Mouse (Mus musculus) forebrain, embryonic 11.5 days (tissue): ENCODE data around the gene Scamp4. TPM values are rescaled to one million over a fixed set of nuclear protein-coding genes. Genes with fewer than 3 reads are reported as not detected.
A peak's percentile ranks its signal among the peaks of the same experiment; 100 is the strongest.

Source experiments
- ATAC-seq: fragments of 200-750 bp; cut with Nextera tagmentation; replicated peaks from 2 replicates; pipeline ENCODE4 v1.8.0; 2017; ENCODE audit warnings: moderate TSS enrichment; ENCODE audit not compliant: low FRiP score
- DNase-seq: peaks from one replicate; pipeline ENCODE4 v3.0.0-alpha.2; 2017; ENCODE audit warnings: low spot score
- H3K27ac ChIP-seq: fragments of 300-500 bp; sonication (generic); 2 replicates; pipeline ENCODE4 v1.5.1; 2014; ENCODE audit warnings: low read depth, low read length
- H3K27me3 ChIP-seq: fragments of 300-500 bp; sonication (generic); 2 replicates; pipeline ENCODE4 v1.6.1; 2014; ENCODE audit warnings: mild to moderate bottlenecking, low read length, mixed read lengths; ENCODE audit not compliant: control insufficient read depth, insufficient read depth
- H3K36me3 ChIP-seq: fragments of 300-500 bp; sonication (generic); 2 replicates; pipeline ENCODE4 v1.6.1; 2014; ENCODE audit warnings: mild to moderate bottlenecking, low read length, moderate library complexity, mixed read lengths; ENCODE audit not compliant: control insufficient read depth, insufficient read depth
- H3K4me1 ChIP-seq: fragments of 300-500 bp; sonication (generic); replicated peaks from 2 replicates; pipeline ENCODE4 v1.6.1; 2014; ENCODE audit warnings: low read length, mixed read lengths; ENCODE audit not compliant: control insufficient read depth, insufficient read depth
- H3K4me2 ChIP-seq: fragments of 300-500 bp; sonication (generic); 2 replicates; pipeline ENCODE4 v1.6.1; 2014; ENCODE audit warnings: low read depth, mild to moderate bottlenecking, low read length, moderate library complexity, mixed read lengths; ENCODE audit not compliant: severe bottlenecking
- H3K4me3 ChIP-seq: fragments of 300-500 bp; sonication (generic); 2 replicates; pipeline ENCODE4 v1.5.1; 2014; ENCODE audit warnings: low read depth, low read length
- H3K9ac ChIP-seq: fragments of 300-500 bp; sonication (generic); 2 replicates; pipeline ENCODE4 v1.6.1; 2014; ENCODE audit warnings: low read length
- H3K9me3 ChIP-seq: fragments of 300-500 bp; sonication (generic); 2 replicates; pipeline ENCODE4 v1.6.1; 2016; ENCODE audit warnings: low read length, mixed read lengths; ENCODE audit not compliant: control insufficient read depth
- WGBS: fragments of 180-500 bp; shearing (Covaris S2); extraction: QIAGEN DNeasy Blood & Tissue Kit; methylation state at CpG from one replicate; pipeline ENCODE4 v1.1.7; 2014; 5-methylcytosine and 5-hydroxymethylcytosine counted together
- polyA plus RNA-seq: library from polyadenylated mRNA; unstranded; fragments of >200 nt; fragmentation: Nextera tagmentation; extraction: Ambion mirVana; gene quantifications from 2 replicates; pipeline ENCODE4 v1.2.1, GENCODE M21; 2014

Gene Scamp4
- polyA plus RNA-seq, 1 experiment from 2014 or later: 67.7 TPM

GRCm38 (mm10) chr10:80658194-80658840 lies 55.6 kb downstream of the Scamp4 start:
- Histone ChIP-seq H3K27me3 (no peaks in the 10 kb centered on the region), H3K9ac (no peak overlapping the region), H3K9me3 (no peaks in the 10 kb centered on the region), H3K4me3 (no peak overlapping the region), H3K36me3 (no peaks in the 10 kb centered on the region), H3K4me1 (peaks cover 11% of the 10 kb centered on the region), H3K27ac (no peak overlapping the region), H3K4me2 (no peak overlapping the region)
- no peak for ATAC-seq
- WGBS: 90% methylated on average over 14 of the region's 14 CpGs
- DNase-seq: no peak

DNA sequence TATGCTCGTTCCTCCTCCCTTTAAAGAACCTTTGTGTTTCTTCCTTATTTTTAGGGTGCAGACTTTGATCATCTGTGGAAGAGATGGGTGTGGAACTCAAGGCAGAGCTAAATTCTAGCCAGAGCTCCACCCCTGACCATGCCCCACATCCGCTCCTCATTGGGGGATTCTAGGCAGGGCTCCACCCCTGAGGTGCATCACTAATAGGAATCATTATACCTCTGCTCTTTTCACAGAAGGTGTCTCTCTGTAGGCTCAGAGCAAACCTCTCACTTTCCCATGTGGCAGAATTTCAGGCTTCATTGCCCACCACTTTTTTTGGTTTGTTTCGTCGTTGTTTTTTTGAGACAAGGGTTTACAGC lies 56.1 kb downstream of the Scamp4 start:
- WGBS: 78% methylated on average over 4 of the region's 4 CpGs
- no peak overlapping the region for H3K4me2 ChIP-seq
- H3K4me3 ChIP-seq: no peak overlapping the region
- H3K4me1 ChIP-seq: peaks cover 11% of the 10 kb centered on the region
- no peaks in the 10 kb centered on the region for H3K9me3 ChIP-seq
- no peak for DNase-seq
- ATAC-seq: no peak
- H3K36me3 ChIP-seq: no peaks in the 10 kb centered on the region
- no peak overlapping the region for H3K9ac ChIP-seq
- peak overlapping the region; percentile 18; the same call in 1 of the 2 replicates for H3K27ac ChIP-seq
- no peaks in the 10 kb centered on the region for H3K27me3 ChIP-seq

- Histone ChIP-seq H3K4me3 (no peak overlapping the region), H3K27me3 (no peaks in the 10 kb centered on the region), H3K9ac (no peak overlapping the region), H3K27ac (peak overlapping the region; percentile 18; the same call in 1 of the 2 replicates), H3K36me3 (no peaks in the 10 kb centered on the region), H3K4me2 (peak overlapping the region; percentile 6; the same call in 1 of the 2 replicates), H3K9me3 (no peaks in the 10 kb centered on the region), H3K4me1 (peaks cover 10% of the 10 kb centered on the region)
- ATAC-seq: no peak
- peak; percentile 82 for DNase-seq
- 16% methylated on average over 10 of the region's 10 CpGs for WGBS
Observed at GRCm38 (mm10) chr10:80659213-80659612, 56.5 kb downstream of the Scamp4 start.

GRCm38 (mm10) chr10:80661149-80661548 lies 58.5 kb downstream of the Scamp4 start:
- no peak overlapping the region for H3K4me2 ChIP-seq
- H3K36me3 ChIP-seq: peaks cover under 1% of the 10 kb centered on the region
- H3K4me1 ChIP-seq: peaks cover 2% of the 10 kb centered on the region; the same call in 1 of the 2 replicates
- WGBS: 40% methylated on average over 5 of the region's 5 CpGs
- H3K9ac ChIP-seq: no peak overlapping the region
- DNase-seq (peak; percentile 76), ATAC-seq (no peak)
- no peaks in the 10 kb centered on the region for H3K27me3 ChIP-seq
- no peak overlapping the region for H3K27ac ChIP-seq
- no peak overlapping the region for H3K4me3 ChIP-seq
- no peaks in the 10 kb centered on the region for H3K9me3 ChIP-seq

GRCm38 (mm10) chr10:80663485-80664196 lies 61.0 kb downstream of the Scamp4 start:
- no peaks in the 10 kb centered on the region for H3K9me3 ChIP-seq
- ATAC-seq (no peak), DNase-seq (no peak)
- H3K27ac ChIP-seq: 0 out of 2 replicates have a peak overlapping the region, but pooled peaks have one; percentile 12
- H3K4me1 ChIP-seq: peaks cover 2% of the 10 kb centered on the region; the same call in 1 of the 2 replicates
- peaks cover 4% of the 10 kb centered on the region for H3K36me3 ChIP-seq
- WGBS: 65% methylated on average over 5 of the region's 5 CpGs
- H3K27me3 ChIP-seq: no peaks in the 10 kb centered on the region
- H3K4me2 ChIP-seq: no peak overlapping the region
- no peak overlapping the region for H3K9ac ChIP-seq
- H3K4me3 ChIP-seq: no peak overlapping the region

DNA sequence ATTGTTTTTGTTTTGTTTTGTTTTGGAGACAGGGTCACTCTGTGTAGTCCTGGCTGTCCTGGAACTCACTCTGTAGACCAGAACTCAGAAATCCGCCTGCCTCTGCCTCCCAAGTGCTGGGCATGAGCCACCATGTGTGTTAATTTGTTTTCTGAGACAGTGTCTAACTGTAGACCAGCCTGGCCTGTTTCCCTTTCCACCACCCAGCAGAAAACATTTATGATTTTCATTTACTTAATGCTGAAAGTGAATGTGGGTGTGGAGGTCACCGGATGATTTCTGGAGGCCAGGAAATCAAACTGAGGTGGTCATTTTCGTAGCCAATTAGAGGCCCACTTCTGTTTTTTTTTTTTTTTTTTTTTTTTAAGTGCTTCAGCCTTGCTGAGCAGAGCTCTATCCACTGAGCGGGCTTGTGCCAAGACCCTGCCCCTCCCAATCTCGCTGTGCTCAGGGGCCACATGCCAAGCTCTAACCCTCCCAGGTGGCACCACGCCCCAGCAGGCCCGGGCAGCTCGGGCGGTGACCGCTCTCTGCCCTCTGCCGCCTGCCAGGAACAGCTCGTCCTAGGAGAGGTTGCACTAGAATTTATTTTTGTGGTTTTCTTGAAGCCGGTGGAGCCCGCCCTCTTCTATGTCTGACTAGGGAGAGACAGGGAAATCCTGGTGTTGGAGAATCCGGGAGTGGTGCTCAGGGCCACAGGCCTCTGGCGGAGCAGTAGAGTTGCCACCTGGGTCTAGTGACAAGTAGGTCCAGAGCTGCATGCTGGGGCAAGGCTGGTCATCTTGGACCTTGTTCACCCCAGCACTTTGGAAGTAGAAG lies 61.7 kb downstream of the Scamp4 start:
- DNase-seq (no peak), ATAC-seq (no peak; the same call in 1 of the 2 replicates)
- Histone ChIP-seq H3K4me2 (no peak overlapping the region), H3K36me3 (peaks cover 9% of the 10 kb centered on the region), H3K27ac (peak overlapping the region; percentile 2; the same call in 1 of the 2 replicates), H3K9me3 (no peaks in the 10 kb centered on the region), H3K4me1 (peaks cover 2% of the 10 kb centered on the region; the same call in 1 of the 2 replicates), H3K27me3 (no peaks in the 10 kb centered on the region), H3K9ac (no peak overlapping the region), H3K4me3 (no peak overlapping the region)
- 57% methylated on average over 16 of the region's 16 CpGs for WGBS

GRCm38 (mm10) chr10:80665016-80665380 lies 62.3 kb downstream of the Scamp4 start:
- Histone ChIP-seq H3K4me3 (no peak overlapping the region), H3K27ac (no peak overlapping the region), H3K36me3 (peaks cover 14% of the 10 kb centered on the region), H3K9me3 (no peaks in the 10 kb centered on the region), H3K9ac (no peak overlapping the region), H3K4me1 (peaks cover 2% of the 10 kb centered on the region; the same call in 1 of the 2 replicates), H3K4me2 (no peak overlapping the region), H3K27me3 (no peaks in the 10 kb centered on the region)
- 20% methylated on average over 10 of the region's 10 CpGs for WGBS
- ATAC-seq (no peak; the same call in 1 of the 2 replicates), DNase-seq (no peak)
